Mouse (Mus musculus): ENCODE measurements at regions not wholly inside any gene's neighbourhood (a gene's known extent, or its start where the extent isn't known, plus 50 kb on each side); places are given as distances from the start of the nearest gene placed in this dataset.
"Not testable (repeated sequence)": the region's sequence is repeated elsewhere in the genome, so short reads cannot be mapped to it uniquely, and the experiment has no call there.

DNA sequence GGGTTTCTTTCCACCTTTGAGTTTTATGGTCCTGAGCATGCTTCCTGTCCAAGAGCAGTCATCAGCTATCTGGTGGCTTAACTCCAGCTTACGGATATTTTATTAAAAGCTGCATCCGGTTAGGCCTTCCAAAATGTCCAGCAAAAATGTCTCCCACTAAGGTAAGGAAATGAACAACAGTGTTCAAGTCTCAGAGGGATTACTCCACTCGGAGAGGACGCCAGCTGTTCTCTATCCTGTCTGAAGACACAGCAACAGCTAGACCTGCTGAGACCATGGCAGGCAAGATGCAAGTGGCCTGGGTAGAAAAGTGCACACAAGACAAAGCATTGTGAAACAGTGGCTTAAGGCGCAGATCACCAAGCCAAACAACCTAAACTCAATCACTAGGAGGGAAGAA is 479.9 kb downstream of the Tns1 start:
- DNase-seq (ENCODE audit: low spot score): no peak

DNA sequence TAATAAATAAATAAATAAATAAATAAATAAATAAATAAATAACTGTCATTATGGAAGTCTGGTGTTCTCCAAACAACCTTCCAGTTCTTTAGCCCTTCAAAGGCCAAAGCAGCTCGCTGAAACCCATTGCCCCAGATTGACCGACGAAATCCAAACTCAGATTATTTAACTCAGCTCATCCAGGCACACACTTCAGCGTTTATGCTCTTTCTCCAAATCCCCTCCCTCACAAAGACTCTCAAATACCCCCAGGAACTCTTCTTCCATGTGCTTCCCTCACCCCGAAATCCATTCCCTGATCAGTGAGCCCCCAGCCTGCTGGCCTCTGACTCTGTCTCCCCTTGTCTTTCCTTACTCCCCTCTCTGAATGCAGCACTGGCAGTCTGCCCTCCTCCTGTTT is 480.8 kb downstream of the Tns1 start:
- no peak for DNase-seq (ENCODE audit: low spot score)

DNA sequence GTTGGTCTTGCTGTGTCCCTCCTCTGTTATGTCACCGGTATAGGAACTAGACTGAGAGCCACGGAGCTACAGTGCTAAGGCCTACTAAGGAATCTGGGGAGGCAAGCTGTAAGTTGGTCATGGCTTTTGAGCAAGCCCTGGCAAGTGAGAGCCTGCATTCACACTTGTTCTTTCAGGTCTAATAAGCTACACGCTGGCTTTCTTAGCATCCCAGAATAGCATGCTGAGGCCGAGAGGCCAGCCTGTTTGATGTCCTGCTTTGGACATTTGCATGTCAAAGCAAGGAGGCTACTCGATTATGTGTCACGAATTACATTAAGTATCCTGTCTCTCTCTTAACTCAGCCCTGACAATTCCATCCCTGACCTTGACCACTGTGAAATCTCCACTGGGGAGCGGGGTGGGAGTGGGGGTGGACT is 481.5 kb downstream of the Tns1 start:
- no peak for DNase-seq (ENCODE audit: low spot score)

- no peak for DNase-seq (ENCODE audit: low spot score)
Measured at GRCm38 (mm10) chr1:73641456-73641855, 482.8 kb downstream of the Tns1 start.

DNA sequence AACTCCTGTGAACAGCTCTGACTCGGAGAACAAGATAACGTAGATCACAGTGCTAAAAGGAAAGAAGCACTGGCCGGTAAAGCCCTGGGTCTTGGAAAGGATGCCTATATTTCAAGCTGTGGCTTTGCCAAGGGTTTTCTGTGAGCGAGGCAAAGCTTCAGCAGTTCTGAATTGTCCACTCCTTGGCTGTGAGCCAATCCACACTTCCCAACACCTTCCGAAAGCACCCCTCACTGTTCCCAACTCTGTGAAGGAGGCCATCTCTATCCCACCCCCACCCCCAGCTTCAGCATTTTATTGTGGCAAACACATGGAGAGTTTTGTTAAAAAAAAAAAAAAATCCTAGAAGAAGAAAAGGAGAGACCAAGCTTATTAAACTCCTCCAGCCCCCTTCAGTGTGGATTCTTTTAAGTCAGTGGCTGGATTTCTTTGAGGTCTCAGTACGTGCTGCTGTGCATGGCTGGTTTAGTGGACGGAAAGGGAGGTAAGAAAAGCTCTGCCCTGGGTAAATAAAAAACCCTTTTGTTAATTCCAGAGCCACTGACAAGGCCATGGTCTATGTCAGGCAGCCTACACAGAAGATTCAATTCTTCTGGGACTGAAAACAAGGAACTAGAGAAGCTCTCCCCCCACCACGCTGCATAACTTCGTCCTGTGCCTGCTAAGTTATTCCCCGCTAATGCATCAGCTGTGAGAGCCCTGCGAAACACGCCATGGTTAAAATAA is 483.4 kb downstream of the Tns1 start:
- DNase-seq (ENCODE audit: low spot score): no peak

DNA sequence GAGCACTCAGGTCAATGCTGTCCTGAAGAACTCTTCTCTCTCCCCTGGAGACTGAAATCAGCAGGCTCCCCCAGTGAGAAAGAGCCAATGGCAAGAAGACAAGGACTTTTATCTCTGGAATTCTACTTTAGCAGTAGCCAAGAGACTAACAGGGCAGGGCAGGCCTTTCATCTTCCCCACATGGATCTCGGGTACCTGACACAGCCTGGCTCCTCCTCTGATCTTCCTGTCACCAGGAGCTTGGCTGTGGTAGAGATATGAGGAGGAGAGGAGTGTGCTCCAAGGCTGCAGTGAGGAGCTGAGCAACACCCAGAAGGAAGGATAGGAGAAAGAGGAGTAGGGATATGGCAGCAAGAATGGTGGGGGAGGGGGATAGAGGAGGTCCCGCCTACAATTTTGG is 488.5 kb downstream of the Tns1 start:
- no peak for DNase-seq (ENCODE audit: low spot score)

DNA sequence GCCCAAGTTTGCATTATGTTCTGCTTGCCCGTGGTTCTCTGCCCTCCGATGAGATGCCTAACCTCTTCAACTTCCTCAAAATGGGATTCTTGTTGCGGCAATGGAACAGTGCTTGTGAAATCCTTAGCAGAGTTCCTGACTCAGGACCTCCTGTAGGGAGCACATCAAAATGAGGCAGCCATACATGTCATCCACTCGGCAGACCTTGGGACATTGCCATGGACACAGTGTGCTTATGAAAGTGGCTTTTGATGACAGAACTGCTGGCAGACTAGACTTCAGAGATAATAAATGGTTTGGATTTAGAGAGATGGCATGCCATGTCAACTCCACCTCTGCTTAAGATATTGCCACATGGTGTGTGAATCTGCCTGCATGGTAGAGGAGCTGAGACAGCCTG is 489.4 kb downstream of the Tns1 start:
- DNase-seq (ENCODE audit: low spot score): no peak

DNA sequence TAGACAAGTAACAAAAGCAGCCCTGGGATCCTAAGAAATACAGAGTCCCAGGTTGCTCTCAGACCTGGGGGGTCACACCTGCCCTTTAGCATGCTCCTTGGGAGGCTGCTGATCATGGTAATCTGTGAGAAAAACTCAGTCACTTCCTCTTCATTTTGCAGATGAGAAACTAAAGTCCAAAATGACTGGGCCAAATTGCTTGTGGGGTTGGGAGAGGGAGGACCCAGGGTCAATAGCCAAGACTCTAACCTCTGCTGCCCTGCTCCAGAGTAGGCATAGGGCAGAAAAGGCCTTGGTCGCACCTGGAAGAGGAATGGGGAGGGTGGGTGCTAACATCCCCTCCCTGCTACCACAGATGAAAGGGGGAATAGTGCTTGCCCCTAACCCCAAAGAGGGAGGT is 491.2 kb downstream of the Tns1 start:
- no peak for DNase-seq (ENCODE audit: low spot score)

GRCm38 (mm10) chr1:73630363-73630762 is 493.9 kb downstream of the Tns1 start:
- no peak for DNase-seq (ENCODE audit: low spot score)

DNA sequence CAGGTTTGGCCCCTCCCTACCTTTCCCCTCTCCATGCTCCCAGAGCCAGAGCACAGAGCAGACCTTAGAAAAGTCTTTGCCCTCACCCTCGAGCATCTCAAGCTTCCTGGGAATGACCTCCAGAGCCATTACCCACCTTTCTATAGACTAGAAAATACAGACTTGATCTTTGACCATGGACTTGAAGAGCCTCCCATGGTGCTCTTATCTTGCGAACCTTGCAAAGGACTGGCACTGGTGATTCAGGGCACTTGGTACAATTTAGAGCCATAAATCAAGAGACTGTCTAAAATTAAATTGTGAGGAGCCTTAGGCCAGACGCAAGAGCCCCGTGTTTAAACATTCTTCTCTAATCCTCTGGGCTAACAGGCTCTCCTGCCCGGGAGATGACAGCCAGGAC is 498.9 kb downstream of the Tns1 start:
- DNase-seq (ENCODE audit: low spot score): no peak

- not testable (repeated sequence) for DNase-seq (ENCODE audit: low spot score)
Measured at GRCm38 (mm10) chr1:73621121-73621520, 503.1 kb downstream of the Tns1 start.

- peak; percentile 43 for DNase-seq (ENCODE audit: low spot score)
Measured at GRCm38 (mm10) chr1:73618551-73619170, 505.6 kb downstream of the Tns1 start.

DNA sequence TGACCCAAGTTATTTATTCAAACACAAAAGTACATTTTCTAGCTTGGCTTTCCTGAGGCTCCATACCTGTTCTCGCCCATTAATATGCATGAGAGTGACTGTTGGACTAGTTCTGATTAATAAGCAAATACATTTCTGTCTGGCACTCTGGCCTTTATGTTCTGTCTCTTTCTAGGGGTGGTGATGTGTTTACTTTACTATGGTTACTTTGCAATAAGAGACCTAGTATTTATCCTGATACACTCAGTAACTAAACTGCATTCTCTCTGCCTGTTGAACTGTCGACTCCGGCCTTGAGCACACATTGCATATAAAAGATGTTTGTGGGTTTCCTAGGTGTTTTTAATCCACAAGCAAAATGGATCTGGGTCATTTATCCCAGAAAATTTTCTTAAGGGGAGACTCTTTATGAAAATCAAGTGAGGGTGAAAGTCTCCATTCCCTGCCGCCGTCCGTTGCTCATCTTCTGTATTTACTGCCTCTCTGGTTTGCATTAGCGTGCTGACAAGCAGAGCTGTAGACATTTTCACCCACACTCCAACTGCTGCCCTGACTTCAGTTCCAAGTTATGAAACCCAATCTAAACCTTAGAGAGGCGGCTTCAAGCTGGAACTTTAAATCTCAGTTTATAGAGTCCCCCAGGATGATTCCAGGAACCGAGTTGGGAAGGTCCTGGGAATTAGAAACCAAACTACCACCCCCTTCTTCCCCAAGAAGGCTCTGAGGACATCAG is 530.4 kb downstream of the Tns1 start:
- DNase-seq (ENCODE audit: low spot score): peak; percentile 1

DNA sequence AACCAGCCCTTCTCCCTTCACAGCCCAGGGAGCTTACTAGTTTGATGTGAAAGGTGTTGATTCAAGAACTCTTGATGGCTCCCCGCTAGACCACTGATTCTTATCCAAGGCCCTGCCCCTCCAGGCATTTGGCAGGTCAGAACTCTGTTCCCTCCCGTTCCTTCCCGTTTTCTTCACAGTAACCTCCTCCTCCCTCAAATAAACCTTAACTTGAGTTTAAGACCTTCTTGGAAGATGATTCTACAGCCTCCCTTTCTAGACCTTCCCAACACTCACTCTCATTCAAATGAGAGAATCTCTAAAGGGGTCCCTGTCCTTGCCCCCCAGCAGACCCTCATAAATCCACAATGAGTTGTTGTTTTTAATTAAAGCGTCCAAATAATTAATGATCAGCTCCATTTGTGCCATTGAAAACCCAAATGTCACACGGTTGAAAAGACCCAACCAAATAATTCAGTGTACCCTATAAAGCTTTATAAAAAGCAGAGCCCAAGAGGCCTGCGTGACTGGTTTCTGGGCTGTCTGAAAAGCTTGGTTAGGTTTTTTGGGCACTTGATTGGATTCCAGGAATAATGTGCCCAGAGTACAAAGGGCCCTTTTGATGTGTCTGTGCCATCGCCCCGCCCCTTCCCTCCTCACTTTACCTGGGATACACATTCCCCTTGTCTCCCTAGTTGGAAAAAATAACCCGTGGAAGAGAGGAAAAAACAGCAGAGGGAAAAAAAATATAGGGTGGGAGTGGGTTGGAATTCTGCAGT is 532.7 kb downstream of the Tns1 start:
- DNase-seq (ENCODE audit: low spot score): no peak

DNA sequence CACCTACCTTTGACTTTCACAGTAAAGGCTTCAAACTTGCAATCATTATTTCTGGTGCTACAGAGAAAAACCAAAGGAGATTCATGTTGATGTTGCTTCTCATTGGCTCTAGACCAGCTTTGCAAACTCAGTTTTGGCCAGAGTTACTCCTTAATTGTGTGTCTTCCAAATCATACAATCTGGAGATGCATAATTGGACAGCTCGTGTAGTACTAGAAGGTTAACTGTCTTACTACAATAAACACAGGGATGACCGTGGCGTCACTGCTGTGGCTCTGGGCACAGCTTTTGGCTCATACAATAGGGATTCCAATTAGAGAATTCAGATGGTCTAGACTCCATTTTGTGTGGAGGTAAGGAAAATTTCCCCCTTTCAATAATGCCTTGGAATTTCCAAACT is 544.6 kb downstream of the Tns1 start:
- no peak for DNase-seq (ENCODE audit: low spot score)

- no peak for DNase-seq (ENCODE audit: low spot score)
Measured at GRCm38 (mm10) chr1:73577019-73577418, 547.2 kb downstream of the Tns1 start.

DNA sequence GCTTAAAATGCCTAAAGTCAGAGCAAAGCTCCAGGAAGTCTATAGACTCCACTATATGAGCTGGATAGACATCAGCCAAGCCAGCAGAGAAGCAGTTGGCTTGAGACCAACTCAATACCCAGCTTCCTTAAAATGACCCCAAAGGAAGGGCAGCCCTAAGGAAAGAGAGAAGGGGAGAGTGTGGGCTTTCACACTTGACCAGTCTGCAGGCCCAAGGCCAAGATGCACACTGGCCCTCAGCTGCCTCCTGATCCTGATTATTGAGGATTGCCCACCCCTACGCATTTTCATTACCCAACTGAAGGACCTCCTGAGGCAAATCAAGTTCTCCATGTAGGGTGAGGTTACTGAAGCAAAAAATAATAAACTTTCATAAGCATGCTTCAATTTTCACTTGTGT is 548.6 kb downstream of the Tns1 start:
- DNase-seq (ENCODE audit: low spot score): no peak

DNA sequence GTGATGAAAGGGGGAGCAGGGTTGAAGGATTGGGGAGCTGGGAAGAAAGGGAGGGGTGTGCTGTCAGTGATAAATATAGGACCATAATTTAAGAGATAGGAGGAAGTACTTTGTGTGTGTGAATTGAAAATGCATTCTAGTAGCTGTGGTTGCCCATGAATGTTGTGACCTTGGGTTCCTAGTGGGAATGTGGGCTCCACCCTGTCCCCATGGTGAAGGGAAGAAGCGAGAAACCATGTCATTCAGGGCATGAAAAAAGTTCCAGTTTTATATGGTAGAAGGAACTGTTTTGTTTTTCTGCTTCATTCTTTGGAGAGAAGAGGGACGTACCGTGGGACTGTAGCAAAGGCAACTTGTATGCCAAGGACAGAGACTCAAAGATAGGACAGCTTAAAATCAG is 553.3 kb downstream of the Tns1 start:
- no peak for DNase-seq (ENCODE audit: low spot score)

DNA sequence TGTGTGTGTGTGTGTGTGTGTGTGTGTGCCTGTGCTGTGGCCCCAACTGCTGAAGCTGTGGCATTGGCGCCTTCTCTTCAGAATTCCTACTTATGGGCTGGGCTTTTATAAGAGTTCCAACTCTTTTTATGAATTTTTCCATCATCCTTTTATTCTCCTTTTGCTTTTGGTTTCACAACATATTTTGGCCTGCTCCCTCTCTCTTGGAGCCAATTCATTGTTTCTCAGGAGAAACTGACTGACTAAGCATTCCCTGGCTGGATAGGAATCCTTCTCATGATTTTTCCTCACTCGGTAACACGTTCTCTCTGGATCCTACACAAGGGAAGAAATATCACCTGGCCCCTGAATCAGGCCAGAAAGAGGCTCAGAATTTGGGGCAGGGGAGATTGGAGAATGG is 551.1 kb upstream of the Tnp1 start:
- DNase-seq (ENCODE audit: low spot score): peak; percentile 51

- no peak for DNase-seq (ENCODE audit: low spot score)
Measured at GRCm38 (mm10) chr1:73560594-73560993, 544.9 kb upstream of the Tnp1 start.

DNA sequence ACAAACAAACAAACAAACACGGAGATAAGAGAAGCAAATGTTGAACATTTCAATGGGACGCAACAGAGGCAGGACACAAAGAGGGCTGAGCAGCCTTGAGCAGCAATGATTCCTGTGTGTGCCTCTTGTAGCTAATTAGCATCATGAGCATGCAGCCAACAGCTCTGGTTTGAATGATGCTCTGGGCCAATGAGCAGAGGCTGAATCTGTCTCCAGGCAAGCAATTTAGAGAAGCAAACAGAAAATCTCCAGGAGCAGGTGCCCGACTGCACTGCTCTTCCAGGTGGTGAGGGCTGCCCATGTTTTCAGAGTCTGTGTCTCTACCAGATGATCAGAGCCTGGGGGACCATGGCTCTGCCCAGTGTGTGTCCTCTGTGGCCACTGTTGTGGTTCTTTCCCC is 532.2 kb upstream of the Tnp1 start:
- DNase-seq (ENCODE audit: low spot score): no peak

DNA sequence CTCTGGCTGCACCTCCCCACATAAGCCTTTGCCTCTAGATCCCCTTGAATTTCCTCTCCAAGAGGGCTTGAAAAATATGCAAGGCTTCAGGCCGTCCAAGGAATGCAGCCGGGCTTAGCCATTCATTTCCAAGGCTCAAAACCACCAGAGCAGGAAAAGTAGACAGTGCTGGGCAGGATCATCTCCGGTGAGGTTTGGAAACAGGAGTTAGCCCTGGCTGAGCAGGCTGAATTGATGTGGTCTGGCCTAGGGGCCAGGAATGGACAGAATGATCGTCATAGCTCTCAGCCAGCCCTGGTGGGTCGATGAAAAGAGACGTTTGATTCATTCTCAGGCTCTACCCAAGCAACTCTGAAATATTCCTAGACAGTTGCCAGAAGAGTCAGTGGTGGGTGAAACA is 529.7 kb upstream of the Tnp1 start:
- no peak for DNase-seq (ENCODE audit: low spot score)

All from gastrocnemius, adult 18-20 months (tissue).